Mouse (Mus musculus) mouse trophoblast stem cell (cell line): ENCODE results near the gene Nlrp4f.

ENCODE experiments used
- in situ Hi-C, 2 experiments: fragments of 300-500 bp; cut with MseI, MboI; formaldehyde crosslinking; loops; 2 replicates in 1 of 2; 3 replicates in 1 of 2; pipeline ENCODE4 v1.15.1; 2025

Nlrp4f gene

GRCm38 (mm10) chr13:65205877-65206276 lies at the start of gene Nlrp4f:
Nlrp4f (minus strand) TSS chr13:65205977.
- in situ Hi-C loops, result no loop called here

GRCm38 (mm10) chr13:65243273-65243672 lies 37.5 kb upstream of the Nlrp4f start:
- in situ Hi-C loops, result no loop called here

- in situ Hi-C loops, result no loop called here
Observed at GRCm38 (mm10) chr13:65242319-65242787, 36.6 kb upstream of the Nlrp4f start.

GRCm38 (mm10) chr13:65241627-65242318 lies 36.0 kb upstream of the Nlrp4f start:
- in situ Hi-C loops, result no loop called here

- in situ Hi-C loops, result no loop called here
Observed at GRCm38 (mm10) chr13:65241099-65241626, 35.4 kb upstream of the Nlrp4f start.

- in situ Hi-C loops, result no loop called here
Observed at GRCm38 (mm10) chr13:65240509-65241098, 34.8 kb upstream of the Nlrp4f start.

- in situ Hi-C loops, result no loop called here
Observed at GRCm38 (mm10) chr13:65237211-65237610, 31.4 kb upstream of the Nlrp4f start.

GRCm38 (mm10) chr13:65226657-65227056 lies 20.9 kb upstream of the Nlrp4f start:
- in situ Hi-C loops, result no loop called here

- in situ Hi-C loops, result no loop called here
Observed at GRCm38 (mm10) chr13:65225945-65226344, 20.2 kb upstream of the Nlrp4f start.

- in situ Hi-C loops, result no loop called here
Observed at GRCm38 (mm10) chr13:65200667-65201066, 5.1 kb downstream of the Nlrp4f start.

- in situ Hi-C loops, result no loop called here
Observed at GRCm38 (mm10) chr13:65176472-65177091, 29.2 kb downstream of the Nlrp4f start.

- in situ Hi-C loops, result no loop called here
Observed at GRCm38 (mm10) chr13:65175734-65176471, 29.9 kb downstream of the Nlrp4f start.

GRCm38 (mm10) chr13:65174102-65174501 lies 31.7 kb downstream of the Nlrp4f start:
- in situ Hi-C loops, result no loop called here

- in situ Hi-C loops, result no loop called here
Observed at GRCm38 (mm10) chr13:65149940-65150339, 55.8 kb downstream of the Nlrp4f start, which contains the start of gene Olfr466. Olfr466 (plus strand) TSS chr13:65150240.

- in situ Hi-C loops, result no loop called here
Observed at GRCm38 (mm10) chr13:65137789-65138188, 68.0 kb downstream of the Nlrp4f start, which contains the start of gene Olfr465-ps1. Olfr465-ps1 (plus strand) TSS chr13:65138089.
